Mouse (Mus musculus) c-Kit-negative CD71-positive TER-119-positive erythroid progenitor cells, embryonic 14.5 days (primary cell): ENCODE data around the gene Smarcd3.

Source experiments
- DNase-seq: peaks from one replicate; pipeline ENCODE4 v3.0.0-alpha.2; 2013; ENCODE audit warnings: low read depth, low spot score

Smarcd3 gene

GRCm38 (mm10) chr5:24623986-24624821 lies at the start of gene Smarcd3:
Gene Smarcd3 (minus strand): TSS chr5:24624411.
- no peak for DNase-seq

- DNase-seq: no peak
Measured at GRCm38 (mm10) chr5:24661457-24661856, 37.2 kb upstream of the Smarcd3 start.

GRCm38 (mm10) chr5:24659708-24660423 lies 35.7 kb upstream of the Smarcd3 start:
- no peak for DNase-seq

GRCm38 (mm10) chr5:24657113-24657512 lies 32.9 kb upstream of the Smarcd3 start:
- no peak for DNase-seq

- DNase-seq: no peak
Measured at GRCm38 (mm10) chr5:24654491-24654890, 30.3 kb upstream of the Smarcd3 start.

- DNase-seq: no peak
Measured at GRCm38 (mm10) chr5:24652780-24653179, 28.6 kb upstream of the Smarcd3 start.

GRCm38 (mm10) chr5:24651768-24652752 lies 27.8 kb upstream of the Smarcd3 start:
- peak; percentile 4 for DNase-seq

- no peak for DNase-seq
Measured at GRCm38 (mm10) chr5:24651356-24651755, 27.1 kb upstream of the Smarcd3 start.

GRCm38 (mm10) chr5:24649701-24650100 lies 25.5 kb upstream of the Smarcd3 start:
- no peak for DNase-seq

GRCm38 (mm10) chr5:24649231-24649630 lies 25.0 kb upstream of the Smarcd3 start:
- DNase-seq: no peak

GRCm38 (mm10) chr5:24645454-24645853 lies 21.2 kb upstream of the Smarcd3 start:
- DNase-seq: no peak

GRCm38 (mm10) chr5:24639081-24639480 lies 14.9 kb upstream of the Smarcd3 start:
- no peak for DNase-seq

- no peak for DNase-seq
Measured at GRCm38 (mm10) chr5:24638131-24638530, 13.9 kb upstream of the Smarcd3 start.

GRCm38 (mm10) chr5:24636987-24637386 lies 12.8 kb upstream of the Smarcd3 start:
- no peak for DNase-seq

GRCm38 (mm10) chr5:24635526-24636141 lies 11.4 kb upstream of the Smarcd3 start:
- DNase-seq: no peak

- no peak for DNase-seq
Measured at GRCm38 (mm10) chr5:24635093-24635492, 10.9 kb upstream of the Smarcd3 start.

- DNase-seq: no peak
Measured at GRCm38 (mm10) chr5:24629712-24630111, 5.5 kb upstream of the Smarcd3 start.

GRCm38 (mm10) chr5:24624822-24625120 lies 560 bp upstream of the Smarcd3 start:
- no peak for DNase-seq

GRCm38 (mm10) chr5:24623041-24623985 lies 898 bp downstream of the Smarcd3 start:
- no peak for DNase-seq

GRCm38 (mm10) chr5:24622386-24623040 lies 1.7 kb downstream of the Smarcd3 start:
- DNase-seq: no peak
